Mouse (Mus musculus): ENCODE data around the gene Wfikkn1. TPM values are rescaled to one million over a fixed set of nuclear protein-coding genes. Genes with fewer than 3 reads are reported as not detected.

Wfikkn1 gene
- polyA plus RNA-seq, 1 experiment from 2014 or later: 0.57 TPM

DNA sequence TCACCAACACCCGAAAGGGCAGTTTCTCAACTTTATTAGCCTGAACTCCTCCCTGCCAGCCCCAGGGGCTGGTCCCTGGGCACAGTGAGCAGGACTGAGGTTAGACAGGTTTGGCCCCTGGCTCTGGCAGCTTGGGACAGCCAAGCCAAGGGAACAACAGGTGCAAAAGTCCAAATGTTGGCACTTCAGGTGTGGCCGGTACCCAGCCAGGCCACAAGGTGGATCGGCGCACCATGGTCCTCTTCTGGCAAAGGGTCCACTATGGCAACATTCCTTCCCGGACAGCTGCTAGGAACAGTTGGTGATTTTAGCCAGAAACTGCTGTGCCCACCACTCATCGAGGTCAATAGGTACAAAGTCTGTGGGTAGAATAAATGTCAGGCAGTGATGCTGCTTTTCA, 17.0 kb downstream of the Wfikkn1 start:
- no peak for ATAC-seq (ENCODE audit: low FRiP score, low read depth)
- no peak overlapping the region for H3K9ac ChIP-seq
- H3K36me3 ChIP-seq: peaks cover 2% of the 10 kb centered on the region; the same call in 1 of the 2 replicates
- WGBS: 83% methylated on average over 6 of the region's 6 CpGs
- no peak overlapping the region for H3K4me2 ChIP-seq (replicated peaks)
- no peaks in the 10 kb centered on the region for H3K27me3 ChIP-seq
- H3K4me1 ChIP-seq: peaks cover 29% of the 10 kb centered on the region
- no peaks in the 10 kb centered on the region for H3K9me3 ChIP-seq
- H3K4me3 ChIP-seq: no peak overlapping the region
- H3K27ac ChIP-seq: no peak overlapping the region

DNA sequence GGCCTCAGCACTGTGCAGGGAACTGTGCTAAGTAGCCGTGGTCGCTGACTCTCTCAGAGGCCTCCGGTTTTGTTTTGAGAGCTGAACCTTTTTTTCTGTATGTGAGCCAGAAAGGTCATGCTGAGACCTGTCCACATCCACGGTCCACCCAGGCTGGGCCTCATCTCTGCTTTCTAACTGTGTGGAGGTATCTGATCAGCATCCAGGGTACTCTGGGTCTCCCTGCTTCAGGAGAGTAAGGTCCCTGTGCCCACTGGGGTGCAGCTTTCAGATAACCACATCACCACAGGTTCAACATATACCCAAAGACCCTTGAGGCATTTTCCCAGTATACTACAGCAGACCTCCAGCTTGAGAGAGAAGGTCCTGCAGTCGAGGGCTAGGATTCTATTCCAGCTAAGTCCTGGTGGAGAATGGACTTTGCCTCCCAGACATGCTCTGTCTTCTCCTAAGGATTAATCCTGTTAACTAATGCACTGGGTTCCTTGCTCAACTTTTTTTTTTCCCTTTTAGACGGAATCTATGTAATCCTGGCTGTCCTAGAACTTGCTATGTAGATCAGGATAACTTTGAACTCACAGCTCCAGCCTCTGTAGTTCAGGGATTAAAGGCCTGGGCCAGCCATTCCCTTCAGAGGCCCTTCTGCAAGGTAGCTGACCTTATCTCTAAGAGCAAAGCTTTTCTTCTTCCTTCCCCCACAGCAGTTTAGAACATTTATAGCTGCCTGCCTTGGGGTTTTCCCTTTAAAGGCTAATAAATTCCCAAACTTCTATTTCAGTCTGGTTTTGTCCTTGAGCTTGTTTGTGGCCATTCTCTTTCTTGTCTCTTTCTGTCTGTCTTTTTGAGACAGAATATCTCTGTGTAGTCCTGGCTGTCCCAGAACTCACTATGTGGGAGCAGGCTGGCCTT, 18.7 kb downstream of the Wfikkn1 start:
- peak overlapping the region; percentile 87 for H3K9ac ChIP-seq
- peak overlapping the region; percentile 83 for H3K27ac ChIP-seq
- H3K36me3 ChIP-seq: peaks cover 5% of the 10 kb centered on the region
- ATAC-seq (ENCODE audit: low FRiP score, low read depth): no peak
- 9% methylated on average over 6 of the region's 6 CpGs for WGBS
- H3K27me3 ChIP-seq: no peaks in the 10 kb centered on the region
- peaks cover 18% of the 10 kb centered on the region for H3K4me1 ChIP-seq
- no peaks in the 10 kb centered on the region for H3K9me3 ChIP-seq
- peak overlapping the region; percentile 91 for H3K4me2 ChIP-seq (replicated peaks)
- H3K4me3 ChIP-seq: peak overlapping the region; percentile 72

DNA sequence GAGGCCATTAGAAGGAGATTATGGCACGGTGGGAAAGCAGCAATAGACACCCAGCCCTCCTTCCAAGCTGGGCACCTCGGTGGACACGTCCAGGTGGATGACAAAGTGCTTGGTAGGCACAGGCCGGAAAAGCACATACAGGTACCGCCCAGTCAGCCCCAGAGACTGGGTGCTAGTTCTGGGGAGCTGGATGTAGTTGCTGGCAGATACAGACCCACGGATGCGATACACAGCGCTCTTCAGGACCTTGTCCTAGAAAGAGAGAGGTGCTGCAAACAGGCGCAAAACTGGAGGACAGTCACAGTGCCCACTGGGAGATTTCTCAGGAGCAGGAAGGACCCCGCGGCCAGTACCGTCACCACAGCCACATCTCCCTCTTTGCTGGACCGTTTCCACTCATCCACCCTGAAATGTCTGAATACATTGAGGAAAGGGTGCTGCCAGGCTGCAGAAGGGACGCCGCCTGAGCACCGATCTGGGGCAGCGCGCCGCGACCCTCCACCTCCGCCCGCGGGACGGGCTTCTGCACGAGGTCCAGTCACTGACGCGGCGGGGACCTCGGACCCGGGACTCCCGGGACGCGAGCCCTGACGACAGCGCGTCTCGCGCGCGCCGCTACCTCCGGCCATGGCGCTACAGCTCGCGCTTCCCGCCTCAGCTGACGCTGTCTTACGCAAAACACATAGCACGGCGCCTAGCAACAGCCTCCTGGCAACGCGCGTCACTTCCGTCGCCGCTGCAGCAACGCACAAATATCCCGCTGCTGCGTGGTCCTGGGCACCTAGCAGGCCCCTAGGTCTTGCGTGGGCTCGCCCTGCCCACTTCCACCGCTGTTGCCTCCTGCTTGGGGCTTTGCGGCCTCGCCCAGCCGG, 19.6 kb downstream of the Wfikkn1 start, which contains the start of gene Wdr90:
Gene Wdr90 (minus strand): TSS at position 670 of the 872 bp plus-strand sequence.
- Histone ChIP-seq H3K4me3 (peak within 1 kb of the TSS; percentile 72), H3K9me3 (no peaks in the 10 kb centered on the region), H3K27ac (peak within 1 kb of the TSS; percentile 83), H3K4me1 (peaks cover 18% of the 10 kb centered on the region), H3K36me3 (peaks cover 7% of the 10 kb centered on the region), H3K9ac (peak within 1 kb of the TSS; percentile 87), H3K27me3 (no peaks in the 10 kb centered on the region), H3K4me2 (replicated peaks) (peak within 1 kb of the TSS; percentile 91)
- 3% methylated on average over 65 of the region's 65 CpGs for WGBS
- ATAC-seq (ENCODE audit: low FRiP score, low read depth): peak; percentile 92

DNA sequence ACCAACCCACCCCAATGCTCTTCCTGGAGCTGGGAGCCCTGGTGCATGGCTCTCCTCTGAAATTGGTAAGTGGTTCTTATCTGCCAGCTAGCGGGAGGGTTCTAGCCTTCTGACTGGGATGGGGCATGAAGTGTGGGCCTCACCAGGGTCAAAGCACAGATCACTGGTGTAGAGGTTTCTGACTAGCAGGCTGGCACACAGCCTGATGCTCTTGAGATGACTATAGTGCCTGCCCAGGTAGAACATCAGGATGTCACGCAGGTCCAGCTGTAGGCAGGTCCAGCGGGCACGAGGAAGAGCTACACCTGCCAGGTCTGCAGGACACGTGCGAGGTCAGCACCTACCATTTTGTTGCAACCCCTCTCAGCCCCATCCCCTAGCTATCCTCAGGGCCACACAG, 20.4 kb downstream of the Wfikkn1 start:
- no peaks in the 10 kb centered on the region for H3K9me3 ChIP-seq
- peak overlapping the region; percentile 87 for H3K9ac ChIP-seq
- peak overlapping the region; percentile 72 for H3K4me3 ChIP-seq
- peak overlapping the region; percentile 91 for H3K4me2 ChIP-seq (replicated peaks)
- no peak overlapping the region for H3K27ac ChIP-seq
- peaks cover 18% of the 10 kb centered on the region for H3K4me1 ChIP-seq
- peaks cover 11% of the 10 kb centered on the region for H3K36me3 ChIP-seq
- H3K27me3 ChIP-seq: no peaks in the 10 kb centered on the region
- WGBS: 89% methylated on average over 6 of the region's 6 CpGs
- no peak for ATAC-seq (ENCODE audit: low FRiP score, low read depth)

DNA sequence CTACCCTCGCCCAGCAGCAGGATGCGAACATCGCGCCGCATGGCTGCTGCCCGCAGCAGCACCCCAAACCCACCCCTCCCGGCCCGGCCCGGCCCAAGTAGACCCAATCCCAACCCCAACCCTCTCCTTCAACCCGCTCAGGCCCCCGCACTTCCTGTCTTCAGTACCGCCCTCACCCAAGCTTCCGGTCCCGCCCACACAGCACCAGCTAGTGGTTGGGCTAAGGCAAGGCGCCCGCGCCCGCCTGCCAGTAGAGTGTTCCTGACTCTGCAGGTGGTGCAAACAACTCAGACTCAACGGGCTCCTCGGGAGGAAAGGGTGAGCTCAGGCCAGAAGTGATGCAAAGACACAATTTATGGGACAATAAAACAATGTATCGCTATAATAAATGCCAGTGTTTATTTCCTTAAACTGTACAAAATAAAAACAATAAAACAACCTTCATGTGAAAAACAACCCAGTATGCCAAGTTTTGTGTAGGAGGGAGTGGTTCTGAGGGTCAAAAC, 36.2 kb downstream of the Wfikkn1 start, which contains the start of gene Rhot2:
Gene Rhot2 (minus strand): TSS at position 456 of the 506 bp plus-strand sequence.
- ATAC-seq (ENCODE audit: low FRiP score, low read depth): peak; percentile 93
- Histone ChIP-seq H3K4me2 (replicated peaks) (peak within 1 kb of the TSS; percentile 91), H3K4me3 (peak within 1 kb of the TSS; percentile 84), H3K9me3 (no peaks in the 10 kb centered on the region), H3K27ac (peak within 1 kb of the TSS; percentile 80), H3K27me3 (no peaks in the 10 kb centered on the region), H3K36me3 (peaks cover 79% of the 10 kb centered on the region), H3K9ac (peak within 1 kb of the TSS; percentile 92), H3K4me1 (peaks cover 19% of the 10 kb centered on the region)
- under 1% methylated on average over 19 of the region's 21 CpGs for WGBS

DNA sequence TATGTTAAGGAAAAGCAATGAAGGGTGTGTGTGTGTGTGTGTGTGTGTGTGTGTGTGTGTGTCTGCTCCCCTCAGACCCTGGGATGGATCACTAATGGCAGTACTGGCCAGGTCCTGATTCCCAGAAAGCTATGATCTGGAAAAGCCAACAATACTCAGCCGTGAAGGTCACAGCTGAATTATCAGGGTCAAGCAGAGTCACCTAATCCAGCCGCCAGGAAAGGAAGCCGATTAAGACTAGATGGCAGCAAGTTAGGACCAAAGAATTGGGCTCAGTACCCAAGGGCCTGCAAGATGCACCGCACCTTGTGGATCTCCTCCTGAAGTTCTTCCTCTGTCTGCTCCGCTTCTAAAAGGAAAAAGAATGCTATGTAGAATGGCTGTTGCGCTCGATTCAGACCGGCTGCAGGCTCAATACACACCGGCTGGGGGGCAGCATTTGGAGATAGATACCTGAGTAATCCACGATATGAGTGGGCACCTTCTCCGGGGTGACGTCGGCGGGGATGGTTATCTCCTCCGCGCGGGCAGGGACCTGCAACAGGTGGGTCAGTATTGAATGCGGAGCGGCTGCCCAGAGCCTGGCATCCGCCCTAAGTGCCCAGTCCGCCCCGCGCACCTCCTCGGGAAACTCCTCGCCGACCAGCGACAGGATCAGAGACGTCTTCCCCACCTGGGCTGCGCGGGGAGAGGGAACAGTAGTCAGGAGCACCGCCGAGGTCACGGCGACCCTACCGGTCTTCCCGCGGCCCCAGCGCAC, 36.8 kb downstream of the Wfikkn1 start:
- WGBS: 3% methylated on average over 38 of the region's 38 CpGs
- H3K27ac ChIP-seq: peak overlapping the region; percentile 80
- peaks cover 79% of the 10 kb centered on the region for H3K36me3 ChIP-seq
- H3K27me3 ChIP-seq: no peaks in the 10 kb centered on the region
- ATAC-seq (ENCODE audit: low FRiP score, low read depth): no peak
- H3K4me2 ChIP-seq (replicated peaks): peak overlapping the region; percentile 91
- no peaks in the 10 kb centered on the region for H3K9me3 ChIP-seq
- peaks cover 19% of the 10 kb centered on the region for H3K4me1 ChIP-seq
- peak overlapping the region; percentile 92 for H3K9ac ChIP-seq
- H3K4me3 ChIP-seq: peak overlapping the region; percentile 84

DNA sequence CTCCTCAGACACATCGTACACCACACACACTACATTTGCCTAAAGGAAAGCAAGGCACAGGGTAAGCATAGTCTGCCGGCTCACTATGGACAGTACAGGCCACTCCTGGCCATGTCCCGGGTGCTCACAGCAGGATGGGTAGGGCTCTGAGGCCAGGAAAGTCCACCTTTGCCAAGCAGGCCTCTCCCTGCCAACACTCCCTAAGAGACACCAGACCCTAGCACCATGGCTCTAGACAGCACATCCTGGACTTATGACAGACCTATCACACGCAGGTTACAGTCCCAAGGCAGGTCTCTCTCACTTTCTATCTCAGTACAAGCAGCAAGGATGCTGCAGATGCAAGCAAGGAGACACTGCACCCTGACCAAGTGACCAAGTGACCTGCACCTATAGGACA, 37.5 kb downstream of the Wfikkn1 start:
- Histone ChIP-seq H3K4me3 (peak overlapping the region; percentile 84), H3K36me3 (peaks cover 77% of the 10 kb centered on the region), H3K27ac (no peak overlapping the region), H3K4me1 (peaks cover 19% of the 10 kb centered on the region), H3K27me3 (no peaks in the 10 kb centered on the region), H3K9me3 (no peaks in the 10 kb centered on the region), H3K9ac (peak overlapping the region; percentile 92), H3K4me2 (replicated peaks) (peak overlapping the region; percentile 91)
- ATAC-seq (ENCODE audit: low FRiP score, low read depth): no peak
- 88% methylated on average over 4 of the region's 4 CpGs for WGBS

DNA sequence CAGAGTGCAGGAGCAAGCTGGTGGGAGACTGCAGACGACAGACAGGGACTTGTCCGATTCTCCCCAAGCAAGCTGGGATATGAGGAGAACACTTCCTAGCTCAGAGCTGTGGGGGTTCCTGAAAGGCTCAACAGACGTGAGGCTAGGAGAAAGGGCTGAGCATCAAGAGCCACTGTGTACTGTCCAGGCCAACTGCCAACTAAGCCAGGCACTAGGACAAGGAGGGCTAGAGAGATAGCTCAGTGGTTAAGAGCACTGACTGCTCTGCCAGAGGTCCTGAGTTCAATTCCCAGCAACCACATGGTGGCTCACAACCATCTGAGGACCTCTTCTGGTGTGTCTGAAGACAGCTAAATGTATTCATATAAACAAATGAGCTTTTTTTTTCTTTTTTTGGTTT, 38.1 kb downstream of the Wfikkn1 start:
- no peak for ATAC-seq (ENCODE audit: low FRiP score, low read depth)
- peaks cover 77% of the 10 kb centered on the region for H3K36me3 ChIP-seq
- H3K27ac ChIP-seq: no peak overlapping the region
- 84% methylated on average over 3 of the region's 3 CpGs for WGBS
- H3K4me1 ChIP-seq: peaks cover 22% of the 10 kb centered on the region
- H3K4me2 ChIP-seq (replicated peaks): peak overlapping the region; percentile 91; the same call in 1 of the 2 replicates
- H3K27me3 ChIP-seq: no peaks in the 10 kb centered on the region
- H3K9me3 ChIP-seq: no peaks in the 10 kb centered on the region
- no peak overlapping the region for H3K4me3 ChIP-seq
- H3K9ac ChIP-seq: no peak overlapping the region

DNA sequence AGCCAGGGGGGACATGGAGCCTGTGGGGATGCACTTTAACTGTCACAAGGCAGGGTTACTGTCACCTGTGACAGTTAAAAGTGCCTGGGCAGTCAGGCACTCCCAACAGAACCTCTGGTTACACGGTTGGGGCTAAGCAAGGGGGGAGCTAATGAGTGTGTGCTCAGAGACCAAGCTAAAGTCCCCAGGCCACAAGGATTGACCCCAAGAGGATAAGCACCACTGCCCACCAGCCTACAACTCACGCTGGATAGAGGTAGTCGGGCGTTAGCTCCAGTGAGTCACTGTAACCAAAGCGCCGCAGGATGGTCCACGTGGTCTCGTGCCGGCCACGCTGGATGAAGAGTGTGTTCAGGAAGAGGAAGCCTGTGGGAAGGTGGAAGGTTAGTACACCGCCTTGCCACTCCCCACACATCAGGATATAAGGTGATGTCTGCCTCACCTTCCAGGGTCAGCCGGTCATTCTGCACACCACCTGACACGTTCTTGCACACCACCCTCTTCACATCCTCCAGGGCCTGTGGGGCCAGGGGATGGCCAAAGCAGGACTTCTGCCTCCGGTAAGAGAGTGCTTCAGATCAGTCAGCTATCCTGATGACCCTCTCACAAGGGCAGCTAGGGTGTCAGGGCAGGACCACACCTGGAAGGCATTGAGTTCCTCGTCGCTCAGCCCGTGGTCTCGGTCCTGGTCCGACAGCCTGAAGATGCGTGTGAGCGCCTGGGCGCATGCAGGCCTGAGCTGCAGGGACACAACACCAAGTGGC, 39.4 kb downstream of the Wfikkn1 start, which contains the start of gene Gm20683:
Gene Gm20683 (minus strand): TSS at position 647 of the 764 bp plus-strand sequence.
- Histone ChIP-seq H3K27me3 (no peaks in the 10 kb centered on the region), H3K36me3 (peaks cover 68% of the 10 kb centered on the region), H3K4me1 (peaks cover 34% of the 10 kb centered on the region), H3K4me3 (no peak within 1 kb of the TSS), H3K9ac (no peak within 1 kb of the TSS), H3K4me2 (replicated peaks) (no peak within 1 kb of the TSS), H3K27ac (no peak within 1 kb of the TSS), H3K9me3 (no peaks in the 10 kb centered on the region)
- 92% methylated on average over 22 of the region's 22 CpGs for WGBS
- no peak for ATAC-seq (ENCODE audit: low FRiP score, low read depth)

DNA sequence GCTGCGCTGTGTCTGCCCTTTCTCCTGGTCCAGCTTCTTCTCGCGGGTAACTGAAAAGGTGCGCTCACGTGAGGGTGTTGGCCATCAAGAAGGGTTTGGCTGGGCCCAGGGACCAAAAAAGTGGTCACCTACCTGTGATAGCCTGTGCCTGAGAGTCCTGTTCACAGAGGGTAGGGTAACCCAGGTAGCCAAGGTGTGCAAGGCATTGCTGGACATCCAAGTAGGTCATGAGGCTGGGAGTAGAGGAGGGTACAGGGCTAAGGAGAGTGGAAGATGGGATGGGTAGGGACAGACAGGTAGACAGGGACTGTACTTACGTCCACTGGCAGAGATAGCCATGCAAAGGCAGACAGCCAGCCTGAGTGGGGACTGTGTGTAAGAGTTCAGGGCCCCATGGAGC, 40.1 kb downstream of the Wfikkn1 start:
- no peak overlapping the region for H3K4me3 ChIP-seq
- H3K4me1 ChIP-seq: peaks cover 42% of the 10 kb centered on the region
- peaks cover 61% of the 10 kb centered on the region for H3K36me3 ChIP-seq
- no peak for ATAC-seq (ENCODE audit: low FRiP score, low read depth)
- H3K9ac ChIP-seq: no peak overlapping the region
- no peaks in the 10 kb centered on the region for H3K9me3 ChIP-seq
- 96% methylated on average over 6 of the region's 6 CpGs for WGBS
- H3K27me3 ChIP-seq: no peaks in the 10 kb centered on the region
- no peak overlapping the region for H3K27ac ChIP-seq
- no peak overlapping the region for H3K4me2 ChIP-seq (replicated peaks)
